In the genomic region with DNA sequence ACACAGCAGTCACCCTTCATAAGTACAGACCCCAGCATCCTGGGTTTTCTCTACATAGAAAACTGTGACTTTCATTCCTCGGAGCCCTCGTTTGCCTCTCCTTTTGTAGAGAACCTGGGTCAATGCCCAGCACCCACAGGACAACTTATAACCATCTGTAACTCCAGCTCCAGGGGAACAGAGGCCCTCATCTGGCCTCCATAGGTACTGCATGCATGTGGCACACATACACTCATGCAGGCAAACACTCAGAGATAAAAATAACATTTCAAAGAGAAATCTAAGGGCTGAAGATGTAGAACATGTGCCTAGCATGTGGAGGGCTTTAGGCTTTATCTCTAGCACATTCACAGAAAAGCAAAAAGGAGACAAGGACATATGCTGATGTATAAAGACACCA, we compare ENCODE assay signal across 29 mouse cellular contexts.
DNase-seq lines count a peak whose midpoint lies in the region; ATAC-seq and TF ChIP-seq lines count a peak whose summit lies in the region.
"Had no signal": no experiment of that assay in that cellular context is flagged by ENCODE, and none has a peak within 500 bp of the region (broad histone marks: within the 10 kb centered on the region; RNA-seq: fewer than 3 reads in every experiment).

No protein-coding gene starts in this region.

- H3K27ac ChIP-seq in forebrain, postnatal 0 days (ENCODE audit: low read depth, low read length): no peak overlapping the region
- H3K27ac ChIP-seq in forebrain, embryonic 10.5 days: no peak overlapping the region
- H3K27ac ChIP-seq in intestine, postnatal 0 days (ENCODE audit: low read depth, low read length): no peak overlapping the region
- no peak overlapping the region for H3K27ac ChIP-seq in intestine, embryonic 16.5 days (ENCODE audit: low read length)
- H3K27ac ChIP-seq in lung, embryonic 14.5 days (ENCODE audit: low read depth): no peak overlapping the region
- H3K27ac ChIP-seq: forebrain, embryonic 12.5 days; hindbrain, embryonic 10.5 days; intestine, embryonic 15.5 days; limb, embryonic 10.5 days; limb, embryonic 15.5 days; liver, embryonic 13.5 days; macrophage; midbrain, embryonic 13.5 days; stomach, embryonic 15.5 days had no signal

- H3K27me3 ChIP-seq in forebrain, postnatal 0 days (ENCODE audit: insufficient read depth, low read length): no peaks in the 10 kb centered on the region
- H3K27me3 ChIP-seq in forebrain, embryonic 10.5 days (ENCODE audit: poor library complexity, severe bottlenecking): no peaks in the 10 kb centered on the region
- no peaks in the 10 kb centered on the region for H3K27me3 ChIP-seq in intestine, postnatal 0 days (replicated peaks; ENCODE audit: control insufficient read depth, insufficient read depth, low read length)
- H3K27me3 ChIP-seq in intestine, embryonic 16.5 days (replicated peaks; ENCODE audit: control insufficient read depth, insufficient read depth, low read length): no peaks in the 10 kb centered on the region
- no peaks in the 10 kb centered on the region for H3K27me3 ChIP-seq in lung, embryonic 14.5 days (ENCODE audit: insufficient read depth, low read length)
- H3K27me3 ChIP-seq: CH12.LX; forebrain, embryonic 12.5 days; heart, embryonic 12.5 days; intestine, embryonic 15.5 days; limb, embryonic 15.5 days; liver, embryonic 13.5 days; midbrain, embryonic 13.5 days; stomach, embryonic 15.5 days had no signal

- no peak for ATAC-seq in forebrain, postnatal 0 days
- no peak for ATAC-seq in intestine, postnatal 0 days
- no peak for ATAC-seq in intestine, embryonic 16.5 days
- no peak for ATAC-seq in lung, embryonic 14.5 days (ENCODE audit: insufficient read depth)
- ATAC-seq: intestine, embryonic 15.5 days; midbrain, embryonic 13.5 days had no signal

- no peaks in the 10 kb centered on the region for H3K9me3 ChIP-seq in forebrain, postnatal 0 days (ENCODE audit: low read length)
- peaks cover 6% of the 10 kb centered on the region; the same call in 1 of the 2 replicates for H3K9me3 ChIP-seq in forebrain, embryonic 10.5 days
- no peaks in the 10 kb centered on the region for H3K9me3 ChIP-seq in intestine, postnatal 0 days (ENCODE audit: control insufficient read depth)
- H3K9me3 ChIP-seq in intestine, embryonic 16.5 days (ENCODE audit: control insufficient read depth, low read length): 0 out of 2 replicates have a peak, but pooled peaks cover 3% of the 10 kb centered on the region
- no peaks in the 10 kb centered on the region for H3K9me3 ChIP-seq in lung, embryonic 14.5 days (ENCODE audit: low read depth, low read length)
- H3K9me3 ChIP-seq: forebrain, embryonic 12.5 days; heart, embryonic 12.5 days; intestine, embryonic 15.5 days; limb, embryonic 10.5 days; limb, embryonic 15.5 days; liver, embryonic 13.5 days; midbrain, embryonic 13.5 days; stomach, embryonic 15.5 days had no signal

- H3K4me3 ChIP-seq in forebrain, postnatal 0 days (ENCODE audit: low read depth, low read length): no peak overlapping the region
- no peak overlapping the region for H3K4me3 ChIP-seq in forebrain, embryonic 10.5 days
- H3K4me3 ChIP-seq in intestine, postnatal 0 days (ENCODE audit: low read depth, low read length): no peak overlapping the region
- H3K4me3 ChIP-seq in intestine, embryonic 16.5 days (ENCODE audit: low read length): no peak overlapping the region
- H3K4me3 ChIP-seq in lung, embryonic 14.5 days (ENCODE audit: low read depth, low read length): no peak overlapping the region
- H3K4me3 ChIP-seq: erythroblast, embryonic 14.5 days; forebrain, embryonic 12.5 days; heart, embryonic 12.5 days; hindbrain, embryonic 10.5 days; intestine, embryonic 15.5 days; limb, embryonic 10.5 days; limb, embryonic 15.5 days; liver, embryonic 13.5 days; midbrain, embryonic 13.5 days; stomach, embryonic 15.5 days had no signal

- 0 out of 2 replicates have a peak, but pooled peaks have one; percentile 29 for TF ChIP-seq CTCF in forebrain, postnatal 0 days (IDR thresholded peaks at IDR 0.05; ENCODE audit: low read depth)
- 0 out of 2 replicates have a peak, but pooled peaks have one; percentile 18 for TF ChIP-seq CTCF in intestine, postnatal 0 days (IDR thresholded peaks at IDR 0.05; ENCODE audit: low read depth)
- peak; percentile 17; the same call in 1 of the 2 replicates for TF ChIP-seq CTCF in lung, embryonic 14.5 days (IDR thresholded peaks at IDR 0.05; ENCODE audit: low read depth)

- H3K4me1 ChIP-seq in forebrain, postnatal 0 days (ENCODE audit: insufficient read depth): no peaks in the 10 kb centered on the region
- H3K4me1 ChIP-seq in forebrain, embryonic 10.5 days: no peaks in the 10 kb centered on the region
- H3K4me1 ChIP-seq in intestine, postnatal 0 days (replicated peaks; ENCODE audit: control insufficient read depth, insufficient read depth, low read length): no peaks in the 10 kb centered on the region
- H3K4me1 ChIP-seq in intestine, embryonic 16.5 days (ENCODE audit: control insufficient read depth, insufficient read depth, low read length): no peaks in the 10 kb centered on the region
- H3K4me1 ChIP-seq in lung, embryonic 14.5 days (ENCODE audit: insufficient read depth): no peaks in the 10 kb centered on the region
- H3K4me1 ChIP-seq: forebrain, embryonic 12.5 days; hindbrain, embryonic 10.5 days; intestine, embryonic 15.5 days; limb, embryonic 10.5 days; limb, embryonic 15.5 days; midbrain, embryonic 13.5 days; stomach, embryonic 15.5 days had no signal

- H3K36me3 ChIP-seq in forebrain, postnatal 0 days (ENCODE audit: insufficient read depth): peaks cover 12% of the 10 kb centered on the region
- no peaks in the 10 kb centered on the region; the same call in 1 of the 2 replicates for H3K36me3 ChIP-seq in forebrain, embryonic 10.5 days (replicated peaks)
- peaks cover 9% of the 10 kb centered on the region; the same call in 1 of the 2 replicates for H3K36me3 ChIP-seq in intestine, postnatal 0 days (ENCODE audit: control insufficient read depth, insufficient read depth)
- H3K36me3 ChIP-seq in intestine, embryonic 16.5 days (ENCODE audit: control insufficient read depth, insufficient read depth, low read length): no peaks in the 10 kb centered on the region
- H3K36me3 ChIP-seq in lung, embryonic 14.5 days (ENCODE audit: insufficient read depth): no peaks in the 10 kb centered on the region
- H3K36me3 ChIP-seq: forebrain, embryonic 12.5 days; intestine, embryonic 15.5 days; limb, embryonic 10.5 days; stomach, embryonic 15.5 days had no signal

- no peak overlapping the region for H3K9ac ChIP-seq in forebrain, postnatal 0 days
- no peak overlapping the region for H3K9ac ChIP-seq in intestine, postnatal 0 days (ENCODE audit: low read depth, low read length)
- H3K9ac ChIP-seq in intestine, embryonic 16.5 days (ENCODE audit: low read depth, low read length): no peak overlapping the region
- no peak overlapping the region for H3K9ac ChIP-seq in lung, embryonic 14.5 days
- H3K9ac ChIP-seq: forebrain, embryonic 12.5 days; heart, embryonic 12.5 days; intestine, embryonic 15.5 days; limb, embryonic 15.5 days; liver, embryonic 13.5 days; midbrain, embryonic 13.5 days; stomach, embryonic 15.5 days had no signal

- WGBS in forebrain, postnatal 0 days: 95% methylated on average over 2 of the region's 2 CpGs
- 96% methylated on average over 2 of the region's 2 CpGs for WGBS in forebrain, embryonic 10.5 days
- WGBS in intestine, postnatal 0 days: 95% methylated on average over 2 of the region's 2 CpGs
- 95% methylated on average over 2 of the region's 2 CpGs for whole genome bisulfite sequencing in intestine, embryonic 16.5 days
- 95% methylated on average over 2 of the region's 2 CpGs for WGBS in lung, embryonic 14.5 days

- H3K4me2 ChIP-seq in forebrain, postnatal 0 days (ENCODE audit: low read depth): no peak overlapping the region
- no peak overlapping the region for H3K4me2 ChIP-seq in intestine, postnatal 0 days (replicated peaks; ENCODE audit: low read depth)
- no peak overlapping the region for H3K4me2 ChIP-seq in intestine, embryonic 16.5 days (ENCODE audit: low read depth, low read length)
- no peak overlapping the region for H3K4me2 ChIP-seq in lung, embryonic 14.5 days
- H3K4me2 ChIP-seq: forebrain, embryonic 12.5 days; heart, embryonic 12.5 days; intestine, embryonic 15.5 days; limb, embryonic 15.5 days; liver, embryonic 13.5 days; midbrain, embryonic 13.5 days; stomach, embryonic 15.5 days had no signal

- DNase-seq in forebrain, postnatal 0 days: no peak
- DNase-seq in forebrain, embryonic 10.5 days (ENCODE audit: extremely low spot score, low spot score): no peak
- DNase-seq in lung, embryonic 14.5 days: no peak
- DNase-seq in lung, postnatal 4 days: no peak
- DNase-seq in cerebellum, adult 8-10 months: no peak
- DNase-seq: adrenal gland, postnatal 10 days; cerebellum, adult 11-12 months; cerebellum, postnatal 10 days; gastrocnemius, postnatal 25 days; heart, adult 11 months; heart, postnatal 10 days; kidney, postnatal 14 days; liver, embryonic 13.5 days; lung, adult 18-20 months; right cerebral cortex, postnatal 25 days; thymus, postnatal 14 days had no signal
